Mouse (Mus musculus): ENCODE results near the gene Tpbpa.
"Not testable (repeated sequence)": the region's sequence is repeated elsewhere in the genome, so short reads cannot be mapped to it uniquely, and the experiment has no call there.

The Tpbpa gene

GRCm38 (mm10) chr13:60941884-60942283 is at the start of gene Tpbpa:
Tpbpa (minus strand) TSS chr13:60941984.
- not testable (repeated sequence) for DNase-seq (ENCODE audit: low read depth, low spot score)

- not testable (repeated sequence) for DNase-seq (ENCODE audit: low read depth, low spot score)
Observed at GRCm38 (mm10) chr13:60986915-60987314, 45.1 kb upstream of the Tpbpa start.

GRCm38 (mm10) chr13:60972319-60972718 is 30.5 kb upstream of the Tpbpa start:
- not testable (repeated sequence) for DNase-seq (ENCODE audit: low read depth, low spot score)

- DNase-seq (ENCODE audit: low read depth, low spot score), result not testable (repeated sequence)
Observed at GRCm38 (mm10) chr13:60963985-60964384, 22.2 kb upstream of the Tpbpa start.

- no peak for DNase-seq (ENCODE audit: low read depth, low spot score)
Observed at GRCm38 (mm10) chr13:60961706-60962105, 19.9 kb upstream of the Tpbpa start.

- DNase-seq (ENCODE audit: low read depth, low spot score), result peak; percentile 66
Observed at GRCm38 (mm10) chr13:60936500-60936901, 5.3 kb downstream of the Tpbpa start, which contains the start of the genes Gm49391 and Ctla2a. Gm49391 (minus strand) TSS chr13:60936571. Ctla2a (minus strand) TSS chr13:60936625.

- not testable (repeated sequence) for DNase-seq (ENCODE audit: low read depth, low spot score)
Observed at GRCm38 (mm10) chr13:60935490-60935889, 6.3 kb downstream of the Tpbpa start, which contains the start of gene Gm49393. Gm49393 (minus strand) TSS chr13:60935590.

- not testable (repeated sequence) for DNase-seq (ENCODE audit: low read depth, low spot score)
Observed at GRCm38 (mm10) chr13:60904780-60905179, 37.0 kb downstream of the Tpbpa start, which contains the start of gene Tpbpb. Tpbpb (minus strand) TSS chr13:60904880.

- peak; percentile 56 for DNase-seq (ENCODE audit: low read depth, low spot score)
Observed at GRCm38 (mm10) chr13:60897328-60897727, 44.5 kb downstream of the Tpbpa start, which contains the start of gene Ctla2b. Ctla2b (minus strand) TSS chr13:60897447.

GRCm38 (mm10) chr13:60896794-60897193 is 45.0 kb downstream of the Tpbpa start, which contains the start of gene Gm49392:
Gm49392 (minus strand) TSS chr13:60896894.
- DNase-seq (ENCODE audit: low read depth, low spot score), result not testable (repeated sequence)

- DNase-seq (ENCODE audit: low read depth, low spot score), result no peak
Observed at GRCm38 (mm10) chr13:60895406-60896160, 46.2 kb downstream of the Tpbpa start.

- DNase-seq (ENCODE audit: low read depth, low spot score), result no peak
Observed at GRCm38 (mm10) chr13:60892301-60892700, 49.5 kb downstream of the Tpbpa start.

Data from CD4-positive, CD25-positive, alpha-beta regulatory T cell, adult 2 months (primary cell).